Mouse (Mus musculus): ENCODE results near the gene Klf4. TPM values are rescaled to one million over a fixed set of nuclear protein-coding genes. Genes with fewer than 3 reads are reported as not detected.

Klf4 gene
- polyA plus RNA-seq, 1 experiment from 2014 or later = 2.7 TPM

DNA sequence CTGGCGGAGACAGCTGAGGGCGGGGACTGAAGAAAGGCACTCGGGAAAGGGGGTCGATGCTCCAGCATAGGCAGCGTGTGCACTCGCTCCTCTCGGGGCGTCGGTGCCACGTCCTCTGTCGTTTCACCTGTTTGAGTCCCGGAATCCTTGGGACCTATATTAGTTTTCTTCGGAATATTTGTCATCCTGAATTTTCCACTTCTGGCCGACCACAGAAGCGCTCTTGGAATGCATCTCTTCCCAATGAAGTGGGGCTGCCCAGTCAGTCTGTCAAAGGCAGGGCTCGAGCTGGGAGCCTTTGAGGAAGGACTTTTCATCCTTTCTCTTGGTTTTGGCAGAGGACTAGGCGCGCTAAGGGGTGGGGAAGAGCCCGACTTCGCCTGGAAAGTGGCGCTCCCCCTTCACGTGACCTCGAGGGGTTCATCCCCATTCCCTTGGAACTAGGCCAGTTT lies 1.6 kb upstream of the Klf4 start:
- Histone ChIP-seq H3K4me1 (replicated peaks) (peaks cover 34% of the 10 kb centered on the region), H3K4me3 (peak overlapping the region; percentile 59), H3K9me3 (no peaks in the 10 kb centered on the region), H3K27ac (replicated peaks) (no peak overlapping the region), H3K27me3 (peaks cover 52% of the 10 kb centered on the region), H3K36me3 (no peaks in the 10 kb centered on the region), H3K4me2 (peak overlapping the region; percentile 93), H3K9ac (peak overlapping the region; percentile 81)
- WGBS = 2% methylated on average over 23 of the region's 23 CpGs
- no peak for ATAC-seq (ENCODE audit: low read depth)

DNA sequence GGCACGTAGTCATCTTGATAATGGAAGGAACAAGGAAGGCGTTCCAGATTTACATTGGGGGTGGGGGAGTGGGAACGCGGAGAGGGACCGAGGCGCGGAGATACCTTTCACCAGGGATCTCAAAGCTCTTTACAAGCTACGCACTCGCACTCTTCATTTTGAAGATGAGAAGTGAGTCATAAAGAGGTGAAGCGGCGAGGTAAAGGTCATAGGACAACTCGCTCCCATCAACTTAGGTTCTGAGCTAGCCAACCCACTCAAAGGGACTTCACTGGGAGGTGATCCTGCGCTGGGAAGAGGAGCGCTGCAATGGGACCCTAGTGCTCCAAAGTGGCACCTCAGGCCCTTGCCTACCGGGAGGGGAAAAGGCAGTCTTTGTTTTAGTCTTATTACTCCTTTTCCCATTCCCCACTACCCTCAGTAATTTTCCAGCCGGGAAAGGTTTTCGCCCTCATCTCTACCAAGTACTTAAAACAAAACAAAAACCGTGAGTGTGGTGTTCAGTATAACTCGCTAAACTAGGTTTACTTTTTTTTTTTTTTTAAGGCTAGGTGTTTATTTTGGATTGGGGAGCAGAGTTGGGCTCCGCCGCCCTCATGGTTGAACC lies 1.0 kb upstream of the Klf4 start:
- ATAC-seq (ENCODE audit: low read depth) = peak; percentile 7; the same call in 1 of the 2 replicates
- Histone ChIP-seq H3K9me3 (no peaks in the 10 kb centered on the region), H3K4me1 (replicated peaks) (peaks cover 34% of the 10 kb centered on the region), H3K36me3 (no peaks in the 10 kb centered on the region), H3K4me2 (peak overlapping the region; percentile 93), H3K27ac (replicated peaks) (peak overlapping the region; percentile 93), H3K4me3 (peak overlapping the region; percentile 59), H3K9ac (peak overlapping the region; percentile 81), H3K27me3 (peaks cover 53% of the 10 kb centered on the region)
- WGBS = 1% methylated on average over 21 of the region's 21 CpGs

DNA sequence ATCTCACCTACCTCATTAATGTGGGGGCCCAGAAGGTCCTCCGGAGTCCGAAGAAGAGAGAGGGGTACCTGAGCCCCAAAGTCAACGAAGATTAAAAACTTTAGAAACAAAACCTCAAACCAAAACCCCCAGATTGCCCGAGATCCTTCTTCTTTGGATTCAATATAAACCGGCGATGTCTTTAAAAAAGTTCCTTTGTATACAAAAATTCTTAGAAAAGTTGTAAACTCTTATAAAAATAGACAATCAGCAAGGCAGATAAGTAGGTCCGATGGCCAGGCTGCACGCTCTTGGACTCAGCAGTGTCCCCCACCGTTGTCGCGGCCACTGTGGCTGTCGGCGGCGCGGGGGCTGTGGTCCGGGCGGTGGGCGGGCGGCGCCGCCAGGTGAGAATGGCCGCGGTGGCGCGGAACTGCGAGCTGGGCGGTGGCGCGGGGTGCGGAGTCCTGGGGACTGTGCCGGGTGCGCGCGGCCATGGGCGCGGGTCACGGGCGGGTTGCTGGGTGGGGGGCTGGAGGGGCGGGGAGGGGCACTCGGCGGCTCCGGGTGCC lies 335 bp downstream of the Klf4 start:
- peak overlapping the region; percentile 81 for H3K9ac ChIP-seq
- peaks cover 57% of the 10 kb centered on the region for H3K27me3 ChIP-seq
- no peak overlapping the region for H3K27ac ChIP-seq (replicated peaks)
- H3K36me3 ChIP-seq = no peaks in the 10 kb centered on the region
- H3K4me2 ChIP-seq = peak overlapping the region; percentile 93
- ATAC-seq (ENCODE audit: low read depth) = peak; percentile 24
- H3K4me3 ChIP-seq = peak overlapping the region; percentile 59
- no peaks in the 10 kb centered on the region for H3K9me3 ChIP-seq
- under 1% methylated on average over 26 of the region's 42 CpGs for WGBS
- H3K4me1 ChIP-seq (replicated peaks) = peaks cover 34% of the 10 kb centered on the region

DNA sequence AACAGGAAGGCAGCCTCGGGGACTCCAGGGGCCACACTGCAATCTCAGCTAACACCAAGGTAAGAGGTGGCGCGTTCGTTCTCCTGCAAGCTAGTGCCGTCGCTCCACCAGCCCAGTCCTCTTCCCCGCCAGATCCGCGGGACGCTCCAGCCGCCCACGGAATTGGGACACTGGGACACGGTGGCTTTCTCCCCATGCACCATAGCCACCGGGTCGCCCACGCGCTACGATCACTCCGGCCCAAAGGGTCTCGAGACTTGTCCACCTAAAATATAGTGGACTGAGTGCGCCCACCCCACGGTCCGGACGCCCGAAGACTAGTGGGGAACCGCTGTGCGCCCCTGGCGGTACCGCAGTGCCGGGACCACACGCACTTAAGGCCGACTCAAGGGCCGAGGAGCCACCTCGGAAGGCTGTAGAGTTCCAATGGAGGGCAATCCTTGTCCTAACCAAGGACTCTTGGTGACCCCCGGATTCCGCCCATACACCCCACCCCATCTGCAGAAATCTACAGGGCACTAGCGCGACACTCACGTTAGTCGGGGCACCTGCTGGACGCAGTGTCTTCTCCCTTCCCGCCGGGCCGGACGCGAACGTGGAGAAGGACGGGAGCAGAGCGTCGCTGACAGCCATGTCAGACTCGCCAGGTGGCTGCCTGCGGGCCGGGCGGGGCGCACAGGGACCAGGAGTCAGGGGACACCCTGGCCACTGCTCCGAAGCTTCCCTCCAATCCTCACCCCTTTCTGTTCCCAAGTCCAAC lies 990 bp downstream of the Klf4 start:
- Histone ChIP-seq H3K4me2 (peak overlapping the region; percentile 93), H3K4me1 (replicated peaks) (peaks cover 34% of the 10 kb centered on the region), H3K4me3 (peak overlapping the region; percentile 59), H3K9ac (peak overlapping the region; percentile 81), H3K27ac (replicated peaks) (no peak overlapping the region), H3K27me3 (peaks cover 54% of the 10 kb centered on the region), H3K36me3 (no peaks in the 10 kb centered on the region), H3K9me3 (no peaks in the 10 kb centered on the region)
- no peak for ATAC-seq (ENCODE audit: low read depth)
- WGBS = under 1% methylated on average over 56 of the region's 56 CpGs

DNA sequence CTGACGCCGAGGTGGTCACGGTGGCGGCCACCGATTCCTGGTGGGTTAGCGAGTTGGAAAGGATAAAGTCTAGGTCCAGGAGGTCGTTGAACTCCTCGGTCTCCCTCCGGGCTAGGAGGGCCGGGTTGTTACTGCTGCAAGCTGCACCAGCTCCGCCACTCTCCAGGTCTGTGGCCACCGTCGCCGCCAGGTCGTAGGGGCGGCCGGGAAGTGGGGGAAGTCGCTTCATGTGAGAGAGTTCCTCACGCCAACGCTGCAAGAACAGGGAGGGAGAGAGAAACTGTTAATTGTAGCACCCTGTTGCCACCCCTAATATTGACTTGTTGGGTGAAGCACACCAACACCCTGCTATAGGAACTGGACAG lies 1.6 kb downstream of the Klf4 start:
- ATAC-seq (ENCODE audit: low read depth) = no peak

DNA sequence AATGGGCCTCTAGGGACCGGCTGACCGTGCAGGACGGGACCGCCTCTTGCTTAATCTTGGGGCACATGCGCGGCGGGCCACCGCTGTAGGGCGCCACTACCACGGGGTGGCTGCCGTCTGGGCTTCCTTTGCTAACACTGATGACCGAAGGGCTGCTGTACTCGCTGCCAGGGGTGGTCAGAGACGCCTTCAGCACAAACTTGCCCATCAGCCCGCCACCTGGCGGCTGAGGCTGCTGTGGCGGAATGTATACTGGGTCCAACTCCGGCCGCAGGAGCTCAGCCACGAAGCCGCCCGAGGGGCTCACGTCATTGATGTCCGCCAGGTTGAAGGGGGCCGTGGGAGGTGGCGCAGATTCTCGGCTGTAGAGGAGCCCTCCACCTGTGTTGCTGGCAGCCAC lies 2.0 kb downstream of the Klf4 start:
- ATAC-seq (ENCODE audit: low read depth) = no peak; the same call in 1 of the 2 replicates
- Histone ChIP-seq H3K4me2 (peak overlapping the region; percentile 93), H3K36me3 (no peaks in the 10 kb centered on the region), H3K27ac (replicated peaks) (no peak overlapping the region), H3K9me3 (no peaks in the 10 kb centered on the region), H3K4me1 (replicated peaks) (peaks cover 34% of the 10 kb centered on the region), H3K27me3 (peaks cover 49% of the 10 kb centered on the region), H3K4me3 (peak overlapping the region; percentile 59), H3K9ac (peak overlapping the region; percentile 81)
- under 1% methylated on average over 27 of the region's 27 CpGs for WGBS

More for the DNA sequence above, 1.6 kb downstream of the Klf4 start:
- H3K4me1 ChIP-seq (replicated peaks) = peaks cover 34% of the 10 kb centered on the region
- H3K4me3 ChIP-seq = peak overlapping the region; percentile 59
- H3K27ac ChIP-seq (replicated peaks) = no peak overlapping the region
- H3K4me2 ChIP-seq = peak overlapping the region; percentile 93
- under 1% methylated on average over 20 of the region's 20 CpGs for WGBS
- H3K27me3 ChIP-seq = peaks cover 54% of the 10 kb centered on the region
- H3K9me3 ChIP-seq = no peaks in the 10 kb centered on the region
- peak overlapping the region; percentile 81 for H3K9ac ChIP-seq
- H3K36me3 ChIP-seq = no peaks in the 10 kb centered on the region

DNA sequence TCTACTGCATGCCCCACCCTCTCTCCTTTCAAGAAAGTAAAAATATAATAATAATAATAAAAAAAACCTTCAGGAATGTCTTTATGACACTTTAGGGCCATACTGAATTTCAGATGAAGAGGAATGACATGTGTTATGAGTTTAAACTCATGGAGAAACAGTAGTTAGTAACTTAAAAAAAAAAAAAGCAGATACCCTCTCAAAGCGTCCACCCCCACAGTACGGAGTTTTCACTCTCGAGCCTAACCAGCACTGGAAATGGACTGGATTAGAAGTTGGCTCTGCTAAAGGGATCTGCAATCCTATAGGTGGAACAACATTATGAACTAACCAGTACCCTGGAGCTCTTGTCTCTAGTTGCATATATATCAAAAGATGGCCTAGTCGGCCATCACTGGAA lies 3.9 kb downstream of the Klf4 start:
- ATAC-seq (ENCODE audit: low read depth) = no peak
- Histone ChIP-seq H3K4me2 (no peak overlapping the region), H3K9ac (no peak overlapping the region), H3K27me3 (peaks cover 34% of the 10 kb centered on the region), H3K4me1 (replicated peaks) (peaks cover 27% of the 10 kb centered on the region), H3K36me3 (no peaks in the 10 kb centered on the region), H3K27ac (replicated peaks) (no peak overlapping the region), H3K4me3 (no peak overlapping the region), H3K9me3 (no peaks in the 10 kb centered on the region)
- WGBS = 81% methylated on average over 4 of the region's 4 CpGs

DNA sequence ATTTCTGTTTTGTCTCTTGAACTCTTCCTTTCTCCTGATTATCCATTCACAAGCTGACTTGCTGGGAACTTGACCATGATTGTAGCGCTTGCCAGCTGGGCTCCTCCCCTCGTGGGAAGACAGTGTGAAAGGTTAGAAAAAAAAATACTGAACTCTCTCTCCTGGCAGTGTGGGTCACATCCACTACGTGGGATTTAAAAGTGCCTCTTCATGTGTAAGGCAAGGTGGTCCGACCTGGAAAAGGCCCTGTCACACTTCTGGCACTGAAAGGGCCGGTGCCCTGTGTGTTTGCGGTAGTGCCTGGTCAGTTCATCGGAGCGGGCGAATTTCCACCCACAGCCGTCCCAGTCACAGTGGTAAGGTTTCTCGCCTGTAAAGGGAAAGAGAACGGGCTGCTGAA lies 4.3 kb downstream of the Klf4 start:
- H3K9ac ChIP-seq = no peak overlapping the region
- no peak overlapping the region for H3K4me3 ChIP-seq
- no peak overlapping the region for H3K27ac ChIP-seq (replicated peaks)
- H3K36me3 ChIP-seq = no peaks in the 10 kb centered on the region
- no peak overlapping the region for H3K4me2 ChIP-seq
- H3K27me3 ChIP-seq = peaks cover 34% of the 10 kb centered on the region
- peaks cover 25% of the 10 kb centered on the region for H3K4me1 ChIP-seq (replicated peaks)
- H3K9me3 ChIP-seq = no peaks in the 10 kb centered on the region
- 85% methylated on average over 12 of the region's 12 CpGs for WGBS
- no peak for ATAC-seq (ENCODE audit: low read depth)

DNA sequence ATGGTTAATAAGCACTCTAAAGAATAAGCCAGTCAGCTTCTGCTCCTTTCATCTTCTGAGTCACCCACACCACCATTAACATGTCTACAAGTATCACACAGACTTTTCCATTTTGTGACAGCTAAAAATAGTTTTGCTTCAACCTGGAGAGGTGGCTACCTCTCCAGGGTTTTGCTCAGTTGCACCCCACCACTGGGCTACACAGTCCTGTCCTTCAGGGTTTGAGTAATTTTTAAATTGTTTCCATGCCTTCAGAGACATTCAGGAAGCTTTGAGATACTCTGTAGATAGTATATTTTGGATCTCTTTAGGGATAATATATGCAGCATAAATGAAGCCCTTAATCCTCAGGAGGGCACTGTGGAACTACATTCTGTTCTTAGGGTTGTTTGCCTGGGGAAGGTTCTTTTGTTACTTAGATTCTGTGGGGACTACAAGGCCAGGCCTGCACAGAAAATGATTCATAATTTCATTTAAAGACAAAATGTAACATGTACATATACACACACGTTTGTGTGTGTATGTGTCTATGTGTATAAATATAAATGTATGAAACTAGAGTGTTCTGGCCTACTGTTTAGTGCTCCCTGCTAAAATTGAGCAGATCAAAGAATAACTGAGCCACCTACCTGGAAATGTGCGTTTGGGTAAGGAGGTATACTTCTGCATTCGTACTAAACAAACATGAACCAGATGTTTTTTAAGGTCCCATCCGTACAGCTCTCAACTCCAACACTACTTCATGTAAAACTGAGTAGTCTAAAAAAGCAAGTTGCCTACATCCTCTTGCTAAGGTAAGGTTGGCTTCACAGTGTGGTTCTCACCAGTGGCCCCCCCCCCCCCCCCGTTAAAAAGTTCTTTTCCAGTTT lies 5.8 kb downstream of the Klf4 start:
- no peaks in the 10 kb centered on the region for H3K9me3 ChIP-seq
- H3K27me3 ChIP-seq = peaks cover 28% of the 10 kb centered on the region
- WGBS = 83% methylated on average over 5 of the region's 5 CpGs
- peaks cover 19% of the 10 kb centered on the region for H3K4me1 ChIP-seq (replicated peaks)
- ATAC-seq (ENCODE audit: low read depth) = no peak
- H3K4me2 ChIP-seq = no peak overlapping the region
- no peaks in the 10 kb centered on the region for H3K36me3 ChIP-seq
- H3K27ac ChIP-seq (replicated peaks) = no peak overlapping the region
- no peak overlapping the region for H3K9ac ChIP-seq
- no peak overlapping the region for H3K4me3 ChIP-seq

DNA sequence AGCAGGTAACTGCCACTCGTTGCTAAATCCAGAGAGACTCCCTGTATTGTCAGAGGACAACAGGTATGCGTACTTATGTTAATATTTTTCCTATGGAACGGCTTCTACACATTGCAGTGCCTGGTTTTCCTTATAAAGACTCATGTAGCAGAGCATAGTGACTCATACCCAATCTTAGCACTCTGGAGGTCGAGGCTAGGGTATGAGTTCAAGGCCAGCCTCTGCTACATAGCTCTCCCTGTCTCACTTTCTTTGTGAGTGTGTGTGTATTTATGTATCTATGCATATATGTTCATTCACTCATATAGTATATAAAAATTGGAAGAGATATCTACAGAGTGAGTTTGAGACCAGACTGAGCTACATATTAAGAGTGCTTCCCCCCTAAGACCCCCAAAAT lies 8.3 kb downstream of the Klf4 start:
- 80% methylated on average over 4 of the region's 4 CpGs for WGBS
- ATAC-seq (ENCODE audit: low read depth) = no peak
- no peak overlapping the region for H3K4me3 ChIP-seq

DNA sequence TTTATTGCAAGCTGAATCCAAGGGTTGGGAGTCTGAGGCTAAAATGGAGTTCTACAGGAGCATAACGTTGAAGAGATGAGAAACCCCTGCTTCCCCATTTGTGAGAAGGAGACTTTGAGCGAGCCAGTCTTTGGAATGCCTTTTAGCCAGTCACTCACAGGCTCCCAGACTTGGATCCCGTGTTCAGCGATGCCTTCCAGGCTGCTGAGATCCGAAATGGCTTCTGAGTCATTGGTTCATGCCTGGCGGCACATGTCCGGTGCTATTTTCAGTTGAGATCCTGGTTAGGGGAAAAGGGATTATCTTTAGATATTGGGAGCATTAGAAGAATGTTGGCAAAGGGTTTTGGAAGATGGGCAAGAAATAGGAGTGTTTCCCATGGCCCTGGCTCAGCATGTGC lies 14.8 kb downstream of the Klf4 start:
- 89% methylated on average over 7 of the region's 7 CpGs for WGBS

More for the DNA sequence above, 8.3 kb downstream of the Klf4 start:
- Histone ChIP-seq H3K9me3 (no peaks in the 10 kb centered on the region), H3K9ac (no peak overlapping the region), H3K4me1 (replicated peaks) (no peaks in the 10 kb centered on the region), H3K27ac (replicated peaks) (no peak overlapping the region), H3K4me2 (no peak overlapping the region), H3K36me3 (no peaks in the 10 kb centered on the region), H3K27me3 (peaks cover 5% of the 10 kb centered on the region; the same call in 1 of the 2 replicates)

More for the DNA sequence above, 14.8 kb downstream of the Klf4 start:
- ATAC-seq (ENCODE audit: low read depth) = no peak
- H3K36me3 ChIP-seq = no peaks in the 10 kb centered on the region
- no peaks in the 10 kb centered on the region for H3K9me3 ChIP-seq
- H3K4me2 ChIP-seq = no peak overlapping the region
- H3K27me3 ChIP-seq = peaks cover 10% of the 10 kb centered on the region
- H3K4me3 ChIP-seq = no peak overlapping the region
- H3K4me1 ChIP-seq (replicated peaks) = no peaks in the 10 kb centered on the region; the same call in 1 of the 2 replicates
- H3K9ac ChIP-seq = no peak overlapping the region
- H3K27ac ChIP-seq (replicated peaks) = no peak overlapping the region
